Mouse (Mus musculus) bone marrow, adult 2 months (tissue): ENCODE results near the gene Slc35e3. TPM values are rescaled to one million over a fixed set of nuclear protein-coding genes. Genes with fewer than 3 reads are reported as not detected.

Source experiments
- H3K27ac ChIP-seq: fragments of 200-500 bp; 2 replicates; pipeline ENCODE4 v1.5.1; 2012; ENCODE audit warnings: low read depth, mild to moderate bottlenecking, control low read depth, inconsistent platforms, low read length; ENCODE audit not compliant: control insufficient read depth, poor library complexity, insufficient read depth
- H3K4me1 ChIP-seq: fragments of 200-500 bp; 2 replicates; pipeline ENCODE4 v1.6.1; 2011; ENCODE audit warnings: low read length; ENCODE audit not compliant: control insufficient read depth, insufficient read depth
- H3K4me3 ChIP-seq: fragments of 200-500 bp; replicated peaks from 2 replicates; pipeline ENCODE3; 2011; ENCODE audit warnings: mild to moderate bottlenecking, low read depth, low read length, control low read depth; ENCODE audit not compliant: control insufficient read depth
- CTCF ChIP-seq: fragments of 200-500 bp; IDR thresholded peaks from 2 replicates; pipeline ENCODE4 v1.5.1; 2011; ENCODE audit warnings: low read length, control low read depth; ENCODE audit not compliant: control insufficient read depth, insufficient read depth
- POLR2A ChIP-seq: fragments of 200-500 bp; IDR thresholded peaks from 2 replicates; pipeline ENCODE4 v1.6.1; 2011; ENCODE audit warnings: low read depth, mild to moderate bottlenecking, control low read depth, low read length, borderline replicate concordance; ENCODE audit not compliant: control insufficient read depth
- WGBS: fragments of 180-500 bp; shearing (Covaris S2); methylation state at CpG from one replicate; pipeline ENCODE4 v1.1.7; 2018; 5-methylcytosine and 5-hydroxymethylcytosine counted together
- polyA plus RNA-seq: library from polyadenylated mRNA; stranded (reverse); fragments of >200 nt; gene quantifications from 2 replicates; pipeline ENCODE4 v1.2.4, GENCODE M21; 2011; ENCODE audit warnings: low replicate concordance; ENCODE audit not compliant: missing spikeins, insufficient read depth, insufficient read length

Gene Slc35e3
- polyA plus RNA-seq, result 4.3 and 8.3 TPM in 2 replicates

DNA sequence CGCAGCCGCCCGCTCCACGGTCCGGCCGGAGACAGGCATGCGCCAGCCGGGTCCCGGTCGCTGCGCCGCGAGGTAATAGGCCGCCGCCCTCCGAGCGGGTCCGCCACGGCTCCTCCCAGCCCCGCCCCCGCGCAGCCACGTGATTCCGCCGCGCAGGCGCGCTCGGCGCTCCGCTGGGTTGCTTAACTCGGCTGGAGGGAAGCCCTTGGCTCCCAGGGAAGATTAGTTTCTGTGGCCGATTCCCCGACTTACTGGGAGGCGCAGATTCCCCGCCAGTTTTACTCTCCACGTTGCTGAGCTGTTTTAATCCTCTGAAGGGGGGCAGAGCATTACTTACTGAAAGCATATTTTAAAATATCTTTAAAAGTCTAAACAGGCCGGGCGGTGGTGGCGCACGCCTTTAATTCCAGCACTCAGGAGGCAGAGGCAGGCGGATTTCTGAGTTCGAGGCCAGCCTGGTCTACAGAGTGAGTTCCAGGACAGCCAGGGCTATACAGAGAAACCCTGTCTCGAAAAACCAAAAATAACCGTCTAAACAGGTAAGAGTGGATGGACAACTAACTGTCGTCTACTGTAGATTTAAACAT, at the start of gene Slc35e3:
TSS of gene Slc35e3 (minus strand) at position 69 of the 587 bp plus-strand sequence.
- TF ChIP-seq CTCF (no peak), POLR2A (peak; percentile 32; the same call in 1 of the 2 replicates)
- WGBS, result 13% methylated on average over 45 of the region's 46 CpGs
- Histone ChIP-seq H3K4me1 (no peaks in the 10 kb centered on the region; the same call in 1 of the 2 replicates), H3K4me3 (peak within 1 kb of the TSS; percentile 66), H3K27ac (peak within 1 kb of the TSS; percentile 45)

GRCm38 (mm10) chr10:117795206-117795605, 49.0 kb upstream of the Slc35e3 start:
- no peak for TF ChIP-seq POLR2A
- no peak for TF ChIP-seq CTCF
- H3K4me3 ChIP-seq, result no peak overlapping the region
- no peak overlapping the region for H3K27ac ChIP-seq
- WGBS, result 84% methylated on average over 4 of the region's 4 CpGs
- peaks cover 1% of the 10 kb centered on the region; the same call in 1 of the 2 replicates for H3K4me1 ChIP-seq

DNA sequence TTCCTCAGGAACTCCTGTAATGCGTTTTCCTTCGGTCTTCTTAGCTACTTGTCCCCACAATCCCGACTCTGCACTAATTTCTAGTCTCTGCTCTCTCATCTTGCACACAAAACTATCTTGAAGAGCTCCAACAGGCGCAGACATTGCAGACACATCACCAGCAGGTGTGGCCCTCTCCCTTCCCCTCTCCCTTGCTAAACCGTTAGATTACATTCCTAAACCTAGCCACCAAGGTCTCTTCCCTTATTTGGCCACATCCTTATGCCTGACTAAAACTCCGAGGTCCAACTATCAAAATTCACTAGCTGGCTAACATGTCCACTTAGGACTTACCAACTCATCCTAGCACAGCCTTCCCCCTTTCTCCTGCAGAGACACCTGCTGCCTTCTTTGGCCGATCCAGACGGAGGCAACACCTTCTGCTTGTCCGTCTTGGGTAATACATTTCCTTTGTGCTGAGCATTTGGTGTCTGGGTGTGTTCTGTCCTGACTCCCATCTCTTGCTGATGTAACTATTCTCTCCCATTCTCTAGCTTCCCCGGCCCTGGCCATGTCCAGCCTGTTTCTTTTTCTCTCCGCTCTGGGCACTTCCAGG, 47.4 kb upstream of the Slc35e3 start:
- peak overlapping the region; percentile 55 for H3K27ac ChIP-seq
- 43% methylated on average over 11 of the region's 11 CpGs for WGBS
- H3K4me3 ChIP-seq, result no peak overlapping the region
- TF ChIP-seq POLR2A (no peak), CTCF (no peak)
- H3K4me1 ChIP-seq, result peaks cover 1% of the 10 kb centered on the region; the same call in 1 of the 2 replicates

DNA sequence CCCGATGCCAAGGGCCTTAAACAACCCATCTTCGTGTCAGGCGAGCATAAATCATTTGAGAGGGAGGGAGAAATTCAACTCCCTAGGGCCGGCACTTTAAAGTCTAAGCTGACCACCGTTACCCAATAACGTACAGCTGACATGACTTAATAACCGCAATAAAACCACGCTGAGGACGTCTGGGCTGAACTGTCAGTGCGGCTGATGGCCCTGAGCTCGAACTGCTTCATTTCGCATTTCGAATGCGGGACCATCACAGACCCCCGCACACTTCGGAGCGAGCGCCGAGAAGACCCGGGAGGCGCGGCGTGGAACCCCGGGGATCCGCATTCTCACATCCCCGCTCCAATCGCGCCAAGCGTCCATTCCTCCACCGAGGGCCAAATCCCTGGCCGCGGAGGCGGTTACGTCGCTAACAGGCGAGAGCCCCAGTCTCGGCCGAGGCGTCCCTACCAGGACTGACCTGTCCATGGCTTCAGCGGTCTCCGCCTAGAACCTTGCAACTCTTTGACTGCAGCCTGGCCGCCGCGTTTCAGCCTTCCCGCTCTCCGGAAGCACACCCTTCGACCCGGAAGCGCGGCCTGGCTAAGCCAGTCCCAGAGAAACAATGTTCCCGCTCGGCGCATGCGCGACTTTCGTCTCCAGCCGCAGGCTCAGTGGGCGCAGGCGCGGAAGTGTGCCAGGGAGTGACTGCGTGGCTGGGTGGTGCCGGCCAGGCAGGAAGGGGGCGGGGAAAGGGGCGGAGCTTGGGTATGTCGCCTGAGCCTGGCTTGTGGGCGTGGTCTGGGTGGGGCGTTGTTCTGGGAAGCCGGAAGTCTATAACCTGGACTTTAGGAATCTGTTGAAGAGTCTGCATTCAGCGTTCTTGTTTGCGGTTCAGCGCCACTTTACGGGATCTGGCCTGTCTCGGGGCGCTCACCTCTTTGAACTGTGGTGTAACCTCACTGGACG, 46.3 kb upstream of the Slc35e3 start, which contains the start of gene Nup107:
TSS of gene Nup107 (minus strand) at position 565 of the 951 bp plus-strand sequence.
- H3K4me3 ChIP-seq, result peak within 1 kb of the TSS; percentile 92
- under 1% methylated on average over 75 of the region's 75 CpGs for WGBS
- peak within 1 kb of the TSS; percentile 69 for H3K27ac ChIP-seq
- TF ChIP-seq POLR2A, result peak; percentile 86; the same call in 1 of the 2 replicates
- no peak for TF ChIP-seq CTCF
- peaks cover 1% of the 10 kb centered on the region; the same call in 1 of the 2 replicates for H3K4me1 ChIP-seq

- H3K27ac ChIP-seq, result no peak overlapping the region
- no peak overlapping the region for H3K4me3 ChIP-seq
- WGBS, result 74% methylated on average over 2 of the region's 2 CpGs
- peaks cover 1% of the 10 kb centered on the region; the same call in 1 of the 2 replicates for H3K4me1 ChIP-seq
- TF ChIP-seq CTCF (no peak), POLR2A (no peak)
These were observed 45.0 kb upstream of the Slc35e3 start for GRCm38 (mm10) chr10:117791171-117791470.

GRCm38 (mm10) chr10:117790421-117791170, 44.4 kb upstream of the Slc35e3 start:
- no peak overlapping the region for H3K27ac ChIP-seq
- WGBS, result 91% methylated on average over 17 of the region's 17 CpGs
- TF ChIP-seq POLR2A (no peak), CTCF (no peak)
- H3K4me3 ChIP-seq, result no peak overlapping the region
- peaks cover 1% of the 10 kb centered on the region; the same call in 1 of the 2 replicates for H3K4me1 ChIP-seq

DNA sequence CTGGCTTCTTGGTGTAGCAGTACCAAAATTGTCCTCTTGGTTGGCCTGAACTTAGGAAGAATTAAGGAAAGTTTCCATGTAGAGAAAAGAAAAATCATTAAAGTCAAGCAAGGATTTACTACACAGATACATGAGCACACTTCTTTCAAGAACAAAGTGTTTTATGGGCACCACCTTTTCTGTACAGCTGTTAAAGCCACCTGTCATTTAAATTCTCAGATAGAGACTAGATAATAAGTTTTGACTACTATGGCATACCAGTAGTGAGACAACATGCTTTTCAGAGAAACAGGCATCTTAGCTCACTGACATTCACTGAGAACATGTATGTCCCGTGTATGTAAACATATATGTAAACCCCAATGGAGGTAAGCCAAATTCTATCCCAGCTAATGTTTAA, 43.8 kb upstream of the Slc35e3 start:
- Histone ChIP-seq H3K4me1 (peaks cover 1% of the 10 kb centered on the region; the same call in 1 of the 2 replicates), H3K27ac (no peak overlapping the region), H3K4me3 (no peak overlapping the region)
- 88% methylated on average over 1 of the region's 1 CpGs for WGBS
- TF ChIP-seq CTCF (no peak), POLR2A (no peak)
